Mouse (Mus musculus): ENCODE measurements around the gene Stard8. TPM values are rescaled to one million over a fixed set of nuclear protein-coding genes. Genes with fewer than 3 reads are reported as not detected.

The Stard8 gene
- total RNA-seq, 2 experiments from 2014 or later = 8.6 to 8.9 TPM

Other genes starting within 250 kb of the Stard8 start
- 10 to 100 TPM; 38.1 to 40.3 TPM for gene Ophn1, start 112.2 kb upstream of the Stard8 start, total RNA-seq (2021)
- 10 to 100 TPM; 35.9 to 37.2 TPM for gene Yipf6, start 66.9 kb upstream of the Stard8 start, total RNA-seq (2021)
- gene Efnb1, start 132.9 kb downstream of the Stard8 start, total RNA-seq (2021) = 10 to 100 TPM; 11.1 to 13.8 TPM

All from layer of hippocampus, postnatal 10 days (tissue).